Mouse (Mus musculus) erythroid progenitor cell, adult 5-6 weeks (primary cell): ENCODE data around the gene Tmem178b. TPM values are rescaled to one million over a fixed set of nuclear protein-coding genes. Genes with fewer than 3 reads are reported as not detected.

Experiments
- ATAC-seq: replicated peaks from 2 replicates; pipeline ENCODE4 v1.8.0; 2016; ENCODE audit warnings: moderate number of reproducible peaks, mild to moderate bottlenecking, moderate TSS enrichment, inconsistent platforms; ENCODE audit not compliant: poor library complexity, low FRiP score, severe bottlenecking
- total RNA-seq, 2 experiments: library from RNA; stranded (forward) in 1 of 2; stranded (reverse) in 1 of 2; fragments of 150-400 nt in 1 of 2; fragments of 186-747, 209-891 nt in 1 of 2; gene quantifications; 2 replicates each; pipeline versions ENCODE4 v1.2.3 to v1.2.4; 2015 to 2017; ENCODE audit warnings: low replicate concordance in 2 of 2

The Tmem178b gene
- not detected in 2 replicates for total RNA-seq (2015; ENCODE audit: low replicate concordance)
- not detected in 2 replicates for total RNA-seq (2017; ENCODE audit: low replicate concordance)

DNA sequence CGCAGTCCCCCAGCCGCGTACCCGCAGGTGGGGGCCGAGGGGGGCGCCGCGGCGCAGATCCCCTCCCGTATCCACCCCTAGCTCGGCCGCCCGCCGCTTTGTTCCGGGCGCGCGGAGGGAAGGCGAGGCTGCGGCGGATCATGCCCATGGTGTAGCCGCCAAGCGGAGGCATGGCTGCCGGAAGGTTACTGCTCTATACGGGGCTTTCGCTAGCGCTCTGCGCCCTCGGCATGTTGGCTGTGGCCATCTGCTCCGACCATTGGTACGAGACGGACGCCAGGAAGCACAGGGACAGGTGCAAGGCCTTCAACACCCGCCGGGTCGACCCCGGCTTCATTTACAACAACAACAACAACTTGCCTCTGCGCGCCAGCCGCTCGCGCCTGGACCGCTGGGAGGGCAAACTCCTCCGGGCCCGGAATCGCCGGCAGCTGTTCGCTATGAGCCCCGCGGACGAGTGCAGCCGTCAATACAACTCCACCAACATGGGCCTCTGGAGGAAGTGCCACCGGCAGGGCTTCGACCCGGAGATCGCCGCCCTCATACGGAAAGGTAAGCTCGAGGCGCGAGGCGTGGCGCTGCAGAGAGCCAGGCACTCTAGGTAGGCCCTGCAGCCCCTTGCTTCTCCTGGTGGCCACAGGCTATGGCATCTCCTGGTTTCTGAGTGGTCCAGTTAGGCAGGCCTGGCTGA lies at the start of gene Tmem178b:
TSS of gene Tmem178b (plus strand) at position 371 of the 691 bp plus-strand sequence.
- no peak for ATAC-seq

DNA sequence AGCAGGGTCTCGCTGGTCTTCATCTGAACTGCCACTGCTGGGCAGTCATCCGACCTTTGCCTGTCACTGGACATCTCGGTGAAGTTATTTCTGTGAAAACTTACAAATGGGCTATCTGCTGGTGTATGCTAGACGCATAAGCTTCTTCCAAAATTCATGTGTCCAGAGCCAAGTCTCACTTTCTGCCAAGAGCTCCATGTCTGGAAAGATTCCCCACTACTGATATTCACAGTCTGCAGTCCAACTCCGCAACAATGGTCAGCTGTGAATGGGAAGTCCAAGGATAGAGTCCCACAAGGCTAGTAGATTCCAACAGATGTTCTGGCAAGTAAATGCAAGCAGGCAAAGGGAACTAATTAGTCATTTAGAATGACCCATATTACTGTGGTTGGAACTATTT lies 44.3 kb upstream of the Tmem178b start:
- ATAC-seq: no peak

DNA sequence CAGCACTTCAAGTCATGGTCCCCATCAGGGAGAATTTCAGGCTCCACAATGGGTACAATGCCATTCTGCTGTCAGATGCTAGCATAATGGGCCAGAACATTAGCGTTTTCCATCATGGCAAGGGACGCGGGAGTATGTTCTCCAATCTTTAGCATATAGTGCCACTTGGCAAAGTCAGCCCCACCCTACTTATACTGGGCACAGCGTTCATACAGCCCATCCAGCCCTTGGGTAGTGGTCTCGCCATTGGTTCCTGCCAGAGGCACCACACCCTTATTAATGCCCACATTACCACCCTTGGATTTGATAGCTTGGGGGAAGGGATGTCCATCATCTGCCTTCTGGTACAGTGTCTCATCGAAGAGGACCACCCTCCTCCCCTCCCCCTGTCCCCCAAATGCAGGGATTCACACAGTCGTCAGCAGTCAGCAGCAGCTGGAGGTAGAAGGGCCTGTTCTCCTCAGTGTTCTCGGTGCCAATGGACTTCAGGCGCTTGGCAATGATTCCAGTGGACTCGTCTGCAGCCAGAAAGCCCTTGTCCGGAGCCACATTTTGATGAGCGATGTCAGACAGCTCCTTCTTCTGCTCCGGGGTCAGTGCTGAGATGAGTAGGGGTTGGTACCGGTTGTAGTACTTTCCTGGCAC lies 29.3 kb upstream of the Tmem178b start:
- no peak for ATAC-seq

DNA sequence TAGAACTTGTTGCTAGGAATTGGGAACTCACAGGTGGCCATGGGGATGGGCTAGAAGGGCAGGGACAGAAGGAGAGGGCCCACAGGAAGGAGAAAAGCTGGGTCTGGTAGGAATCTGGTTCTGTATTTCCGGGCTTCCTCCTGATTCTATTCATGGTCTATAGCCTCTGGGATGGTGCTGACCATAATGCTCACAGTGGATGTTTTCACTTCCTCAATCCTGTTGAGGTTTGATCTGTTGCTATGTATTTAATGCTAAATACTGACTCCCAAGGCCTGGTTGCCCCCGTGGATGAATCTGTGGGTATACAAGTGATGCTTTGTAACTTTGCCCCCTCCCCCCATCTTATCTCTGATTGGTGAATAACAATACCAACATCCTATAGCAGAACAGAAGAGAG lies 25.5 kb upstream of the Tmem178b start:
- no peak for ATAC-seq

DNA sequence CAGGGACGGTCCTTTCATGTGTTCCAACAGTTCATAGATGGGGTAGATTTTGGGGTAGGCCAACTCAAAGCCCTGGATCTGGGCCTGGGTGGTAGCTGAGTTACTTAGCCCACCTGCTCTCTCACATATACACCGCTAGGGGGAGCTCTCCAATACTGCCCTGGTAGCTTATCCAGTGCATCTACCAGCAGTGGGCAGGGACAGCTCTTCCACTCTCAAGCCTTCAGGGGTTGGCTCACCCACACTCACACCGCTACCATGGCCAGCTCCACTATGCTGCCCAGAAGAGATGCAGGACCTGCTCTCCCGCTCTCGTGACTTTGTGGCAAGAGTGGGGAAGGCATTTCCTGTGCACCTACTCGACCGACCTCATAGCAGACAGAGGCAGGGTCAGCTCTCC lies 24.3 kb upstream of the Tmem178b start:
- ATAC-seq: no peak

DNA sequence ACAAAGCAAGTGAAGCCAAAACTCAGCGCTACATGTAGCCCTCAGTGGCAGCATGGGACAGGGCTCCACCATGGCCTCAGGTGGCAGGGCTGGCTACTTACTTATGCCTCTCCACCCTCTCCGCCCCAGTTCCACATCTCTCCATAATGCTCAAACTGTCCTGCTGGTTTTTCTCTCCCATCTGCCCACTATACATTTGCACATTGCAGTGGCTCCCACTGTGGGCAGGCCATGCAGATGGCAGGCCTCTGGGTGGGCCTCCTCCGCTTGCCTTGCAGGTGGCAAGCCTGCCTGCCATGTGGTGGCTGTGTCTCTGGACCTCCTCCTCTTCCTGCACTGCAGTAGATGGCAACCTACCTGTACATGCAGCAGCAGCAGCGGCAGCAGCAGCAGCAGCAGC lies 23.4 kb upstream of the Tmem178b start:
- no peak for ATAC-seq

DNA sequence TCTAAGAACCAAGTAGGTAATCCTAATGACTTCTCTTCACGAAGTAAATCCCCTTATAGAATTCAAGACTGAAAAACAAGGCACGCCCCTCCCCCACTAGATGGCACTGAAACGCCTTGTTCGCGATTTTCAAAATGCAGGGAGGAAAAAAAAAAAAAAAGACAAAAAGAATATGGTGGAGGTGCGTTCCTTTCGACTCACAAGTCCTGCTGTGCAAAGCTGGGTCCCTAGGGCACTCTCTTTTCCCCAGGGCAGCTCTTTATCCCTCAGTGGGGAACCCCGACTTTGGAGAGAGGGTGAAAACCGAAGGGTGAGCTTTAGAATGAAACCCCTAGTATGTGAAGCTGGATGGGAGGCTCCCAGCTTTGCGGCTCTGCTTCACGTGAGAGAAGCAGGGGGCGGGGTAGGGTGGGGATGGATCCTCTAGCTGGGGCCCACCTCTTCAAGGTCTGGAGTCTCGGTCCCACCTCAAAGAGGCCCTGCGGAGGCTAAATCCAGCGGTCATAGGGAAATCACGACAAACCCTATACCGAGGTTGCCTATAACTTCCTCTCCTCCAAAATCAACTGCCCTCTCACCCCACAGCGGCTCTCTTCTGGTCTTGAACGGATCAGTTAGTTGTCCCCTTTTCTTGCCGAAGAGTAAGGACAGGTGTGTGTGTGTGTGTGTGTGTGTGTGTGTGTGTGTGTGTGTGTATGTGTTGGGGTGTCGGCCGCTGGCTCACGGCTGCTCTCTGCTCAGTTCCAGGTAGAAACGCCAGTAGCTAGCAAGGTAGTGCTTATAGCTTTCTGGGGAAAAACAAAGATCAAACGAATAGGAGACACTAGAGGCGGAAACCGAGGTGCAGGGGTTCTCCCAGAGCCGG lies 2.6 kb upstream of the Tmem178b start:
- ATAC-seq: no peak

DNA sequence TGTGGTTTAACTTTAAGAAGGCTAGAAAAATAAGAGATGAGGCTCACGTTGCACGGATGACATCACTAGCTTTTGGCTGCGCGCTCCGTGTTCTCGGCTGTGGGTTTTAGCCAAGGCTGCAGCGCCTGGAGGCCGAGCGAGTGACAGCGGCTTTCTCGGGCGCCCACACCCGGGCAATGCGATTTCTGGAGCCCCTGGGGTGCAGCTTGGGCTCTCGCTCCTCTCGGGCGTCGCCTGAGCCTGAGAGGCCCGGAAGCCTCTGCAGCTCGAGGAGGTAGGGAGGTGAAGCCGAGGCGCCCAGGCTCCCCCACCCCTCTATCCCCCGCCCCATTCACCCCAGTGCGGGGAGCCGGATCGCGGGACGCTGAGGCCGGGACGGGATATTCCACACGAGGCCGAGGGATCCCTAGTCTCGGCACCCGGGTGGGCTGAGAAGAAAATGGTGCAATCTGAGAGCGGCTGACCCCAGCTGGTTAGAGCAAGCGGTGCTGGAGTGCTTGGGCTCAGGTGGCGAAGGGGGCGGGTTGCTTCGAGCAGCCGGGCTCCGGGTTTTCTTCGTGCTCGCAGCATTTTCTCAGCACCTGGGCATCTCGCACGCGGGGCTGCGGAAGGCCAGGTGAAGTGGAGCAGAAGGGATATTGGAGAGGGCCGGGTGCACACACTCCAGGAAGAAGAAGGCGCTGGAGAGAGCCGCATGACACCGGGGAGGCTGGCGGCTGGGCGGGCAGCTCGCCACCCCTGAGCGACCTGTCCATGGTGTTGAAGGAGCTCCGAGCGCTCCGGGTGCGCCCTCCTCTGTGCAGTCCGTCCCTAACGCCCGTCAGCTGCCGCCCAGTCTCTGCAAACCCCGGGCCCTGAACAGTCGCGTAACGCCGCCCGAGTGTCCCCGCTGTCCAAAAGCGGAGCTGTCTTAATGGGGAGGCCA lies 1.4 kb upstream of the Tmem178b start:
- ATAC-seq: no peak

DNA sequence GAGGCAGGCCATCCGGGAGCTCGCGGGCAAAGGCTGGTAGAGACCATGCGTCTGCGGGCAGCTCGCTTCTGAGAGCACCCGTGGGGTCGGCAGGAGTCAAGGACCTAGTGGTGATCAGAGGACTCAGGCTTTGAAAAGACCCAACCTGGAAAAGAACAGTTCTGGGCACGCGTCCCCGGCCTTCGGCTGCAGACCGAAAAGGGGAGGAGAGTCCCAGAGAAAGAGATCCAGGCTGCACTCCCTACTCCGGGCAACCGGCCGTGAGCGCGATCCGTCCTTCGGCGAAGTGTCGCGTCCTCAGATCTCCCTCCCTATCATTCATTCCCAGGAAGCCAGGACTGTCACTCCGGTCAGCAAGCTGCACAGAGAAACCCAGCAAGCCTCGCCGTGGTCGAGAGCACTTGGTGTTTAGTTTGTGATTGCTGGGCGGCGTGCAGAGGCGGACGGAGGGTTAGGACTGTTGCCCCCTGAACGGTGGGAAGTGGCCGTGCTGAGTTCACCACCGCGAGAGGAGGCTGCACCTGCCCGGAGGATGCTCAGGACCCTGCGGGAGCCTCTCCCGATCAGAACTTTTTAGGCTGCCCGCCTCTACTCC lies 668 bp upstream of the Tmem178b start:
- ATAC-seq: no peak

DNA sequence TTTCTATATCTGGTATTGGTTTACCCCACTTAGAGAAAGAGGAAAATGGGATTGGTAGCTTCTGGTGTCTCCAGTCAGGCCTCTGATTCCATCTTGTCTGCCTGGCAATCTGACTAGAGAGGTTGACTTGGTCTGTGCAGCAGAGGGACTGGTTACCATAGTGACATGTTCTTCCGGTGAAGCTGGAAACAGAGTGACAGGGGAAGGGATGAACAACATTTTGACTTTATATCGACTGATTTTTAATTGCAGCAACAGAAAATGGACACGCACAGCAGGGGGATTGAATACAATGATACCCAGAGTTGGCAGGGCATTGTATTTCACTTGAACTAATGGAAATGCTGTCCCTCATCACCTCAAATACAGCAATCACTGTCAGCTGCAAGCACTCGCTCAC lies 2.1 kb downstream of the Tmem178b start:
- no peak for ATAC-seq

DNA sequence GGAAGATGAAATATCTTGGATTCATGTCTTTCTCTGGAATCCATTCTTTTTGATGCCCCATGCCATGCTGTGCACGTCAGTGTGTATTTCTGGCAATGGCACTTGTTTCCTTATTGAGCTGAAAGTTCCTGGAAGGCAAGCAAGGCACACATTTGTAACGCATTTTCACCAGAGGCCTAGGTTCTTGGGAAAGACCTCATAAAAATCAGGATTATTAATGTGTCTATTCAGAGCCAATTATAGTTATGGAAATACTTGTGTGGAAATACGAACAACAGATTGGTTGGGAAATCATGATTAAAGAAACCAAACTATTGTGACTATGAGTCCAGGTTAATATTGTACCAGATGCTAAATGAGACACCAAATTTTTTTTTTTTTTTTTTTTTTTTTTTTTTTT lies 3.4 kb downstream of the Tmem178b start:
- ATAC-seq: no peak

DNA sequence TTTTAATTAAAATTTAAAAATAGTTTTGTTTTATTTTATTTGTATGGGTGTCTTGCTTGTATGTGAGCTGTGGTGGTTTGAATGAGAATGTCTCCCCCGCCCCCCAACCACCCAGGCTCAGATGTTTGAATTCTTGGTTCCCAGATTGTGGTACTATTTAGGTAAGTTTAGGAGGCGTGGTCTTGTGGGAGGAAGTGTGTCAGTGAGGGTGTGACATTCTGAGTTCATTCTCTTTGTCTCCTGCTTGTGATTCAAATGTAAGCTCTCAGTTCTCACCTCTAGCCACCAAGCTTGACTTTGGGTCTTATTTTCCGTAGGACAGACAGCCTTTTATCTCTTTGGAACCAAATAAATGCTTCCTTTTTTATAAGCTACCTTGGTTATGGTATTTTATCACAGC lies 17.7 kb downstream of the Tmem178b start:
- no peak for ATAC-seq

DNA sequence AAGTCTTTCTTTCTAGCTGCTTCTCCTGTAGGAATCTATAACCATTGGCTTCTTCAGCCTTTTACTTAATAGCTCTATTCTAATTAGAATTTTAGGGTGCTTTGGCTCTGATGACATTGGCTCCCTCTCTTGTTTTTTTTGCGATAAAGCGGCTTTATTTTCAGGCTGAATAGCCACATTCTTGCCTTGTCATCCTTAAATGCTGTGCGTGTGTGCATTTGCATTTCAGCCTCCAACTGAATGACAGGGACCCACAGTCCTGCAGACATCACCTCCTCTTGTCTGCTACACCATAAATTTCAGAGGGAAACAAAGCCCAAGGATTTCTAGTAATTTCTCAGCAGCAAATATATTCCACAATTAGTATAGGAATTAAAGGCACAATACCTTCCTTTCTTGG lies 23.4 kb downstream of the Tmem178b start:
- no peak for ATAC-seq

DNA sequence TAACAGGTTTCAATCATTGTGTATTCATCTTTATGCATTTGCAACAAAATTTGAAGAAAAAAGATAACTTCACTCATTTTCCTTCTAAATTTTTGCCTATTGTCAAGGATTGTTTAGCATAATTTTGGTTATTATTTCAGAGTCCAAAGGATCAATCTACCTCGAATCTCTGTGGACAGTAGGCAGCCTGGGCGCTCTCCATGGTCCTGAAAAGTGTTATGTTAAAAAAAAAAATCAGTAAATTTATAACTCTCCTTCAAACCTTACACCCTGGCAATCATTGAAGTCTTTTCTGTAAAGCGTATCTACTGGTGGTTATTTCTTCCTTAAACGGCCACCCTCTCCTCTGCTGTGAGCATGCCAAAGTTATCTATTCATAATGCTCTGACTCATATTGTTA lies 26.2 kb downstream of the Tmem178b start:
- no peak for ATAC-seq

DNA sequence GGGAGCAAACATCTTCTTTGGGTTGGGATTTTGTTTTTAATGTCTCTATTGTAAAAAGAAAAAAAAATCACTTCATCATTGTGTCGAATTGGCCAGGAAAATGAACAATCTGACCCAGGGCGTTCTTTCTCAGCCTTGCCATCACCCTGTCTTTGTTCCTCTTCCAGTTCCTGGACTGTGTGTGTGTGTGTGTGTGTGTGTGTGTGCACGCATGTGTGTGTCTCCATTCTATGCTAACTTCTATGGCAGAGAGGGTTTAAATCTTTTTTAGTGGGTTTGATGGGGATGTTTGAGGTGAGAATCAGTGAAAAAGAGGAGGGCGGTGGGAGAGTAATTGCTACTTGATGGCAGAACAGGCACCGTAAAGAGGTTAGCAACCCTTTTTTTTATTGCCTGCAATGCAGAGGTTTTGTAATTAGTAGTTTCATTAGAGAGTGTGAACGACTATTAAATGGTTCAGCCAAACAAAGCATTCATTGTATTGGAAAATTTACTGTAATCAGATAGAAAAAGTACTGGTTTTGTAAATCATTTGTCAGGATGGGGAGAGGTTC lies 30.2 kb downstream of the Tmem178b start:
- no peak for ATAC-seq

DNA sequence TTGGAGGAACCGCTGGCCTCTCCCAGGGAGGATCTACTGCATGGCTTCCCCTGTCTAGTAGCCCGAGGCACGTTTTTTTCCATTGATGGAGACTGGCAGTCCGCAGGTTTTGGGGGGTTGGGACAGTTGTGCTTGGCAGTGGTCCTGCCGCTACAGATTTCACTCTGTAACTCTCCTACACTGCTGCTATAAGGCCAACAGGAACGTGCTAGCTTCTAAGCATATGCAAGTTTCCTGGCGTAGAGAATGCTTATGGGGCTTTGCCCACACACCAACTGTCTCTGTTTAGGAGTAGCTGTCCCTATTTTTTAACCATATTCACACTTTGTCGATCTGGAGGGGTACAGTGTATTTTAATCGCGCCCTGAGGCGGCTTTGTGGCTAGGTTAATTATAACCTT lies 30.8 kb downstream of the Tmem178b start:
- ATAC-seq: no peak

DNA sequence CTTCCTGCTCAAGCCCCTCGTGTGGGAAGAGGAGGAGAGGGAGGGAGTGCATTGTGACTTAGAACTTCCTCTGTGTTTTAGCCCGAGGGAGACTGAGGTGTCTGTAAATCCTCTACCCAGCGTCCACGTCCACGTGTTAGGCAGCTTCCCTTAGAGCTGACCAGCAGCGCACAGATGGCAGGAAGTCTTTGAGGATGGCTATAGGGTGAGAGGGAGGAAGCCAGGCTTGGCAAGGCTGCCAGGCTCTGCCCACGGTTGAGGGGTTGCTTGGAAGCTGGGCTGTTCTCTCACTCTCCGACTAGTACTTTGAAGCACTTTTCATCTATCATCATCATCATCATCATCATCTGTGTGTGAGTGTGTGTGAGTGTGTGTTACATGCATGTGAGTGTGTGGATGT lies 41.9 kb downstream of the Tmem178b start:
- no peak for ATAC-seq

DNA sequence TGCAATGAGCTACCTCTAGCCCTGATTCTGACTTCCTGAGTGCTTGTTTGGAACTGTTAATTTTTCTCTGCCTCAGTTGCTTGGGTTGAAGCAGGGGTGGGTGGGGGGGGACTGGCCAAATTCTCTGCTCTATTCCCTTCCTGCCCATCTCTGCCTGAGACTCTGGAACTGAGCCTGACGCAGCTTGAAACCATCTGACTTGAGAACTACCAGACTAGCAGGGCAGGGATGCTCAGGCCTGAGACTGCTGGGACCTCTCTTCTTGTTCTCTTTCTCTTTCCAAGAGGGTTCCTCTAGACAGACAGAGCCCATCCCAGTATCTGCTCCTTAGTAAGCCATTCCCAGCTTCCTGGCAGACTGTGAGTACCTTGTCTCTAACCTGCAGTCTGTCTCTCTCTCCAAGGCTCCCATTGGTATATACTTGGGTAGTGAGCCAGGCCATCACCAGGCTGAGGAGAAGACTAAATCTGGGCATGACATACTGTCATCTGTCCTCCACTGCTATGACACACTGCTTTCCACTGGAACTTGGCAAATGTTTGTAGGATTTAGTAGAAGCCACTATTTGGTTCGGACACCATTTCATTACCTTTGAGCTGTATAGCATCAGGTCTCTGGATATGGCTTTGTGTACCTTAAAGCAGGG lies 42.7 kb downstream of the Tmem178b start:
- no peak for ATAC-seq

DNA sequence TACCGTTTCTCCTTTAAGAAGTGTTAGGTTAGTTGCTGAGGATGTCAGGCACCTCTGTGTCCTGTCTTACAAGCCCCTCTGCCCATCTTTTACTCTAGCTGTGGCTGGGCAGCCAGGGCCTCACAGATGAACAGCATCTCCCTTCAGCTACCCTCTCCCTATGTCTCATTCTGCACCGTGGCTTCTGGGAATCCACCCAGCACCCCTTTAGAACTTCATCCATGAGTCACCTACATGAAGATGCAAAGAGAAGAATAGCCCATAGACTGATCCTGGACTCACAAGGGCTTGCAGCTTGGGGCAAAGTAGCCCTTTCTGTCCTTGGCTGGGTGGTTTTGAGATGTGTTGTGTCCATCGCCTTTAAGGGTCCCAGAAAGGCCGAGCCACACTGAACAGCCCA lies 43.4 kb downstream of the Tmem178b start:
- ATAC-seq: no peak
